Mouse (Mus musculus) forebrain, embryonic 15.5 days (tissue): ENCODE measurements around the gene Helb. TPM values are rescaled to one million over a fixed set of nuclear protein-coding genes. Genes with fewer than 3 reads are reported as not detected.
A peak's percentile ranks its signal among the peaks of the same experiment; 100 is the strongest.
"Not testable (repeated sequence)": the region's sequence is repeated elsewhere in the genome, so short reads cannot be mapped to it uniquely, and the experiment has no call there.

Source experiments
- ATAC-seq: fragments of 200-750 bp; cut with Nextera tagmentation; replicated peaks from 2 replicates; pipeline ENCODE4 v1.8.0; 2017; ENCODE audit warnings: mild to moderate bottlenecking, moderate TSS enrichment, moderate library complexity
- H3K27ac ChIP-seq: fragments of 300-500 bp; sonication (generic); replicated peaks from 2 replicates; pipeline ENCODE4 v1.5.1; 2015; ENCODE audit warnings: mild to moderate bottlenecking, inconsistent platforms
- H3K27me3 ChIP-seq: fragments of 300-500 bp; sonication (generic); 2 replicates; pipeline ENCODE4 v1.6.1; 2015; ENCODE audit warnings: inconsistent platforms
- H3K36me3 ChIP-seq: fragments of 300-500 bp; sonication (generic); 2 replicates; pipeline ENCODE4 v1.6.1; 2015; ENCODE audit warnings: mild to moderate bottlenecking, inconsistent platforms
- H3K4me1 ChIP-seq: fragments of 300-500 bp; sonication (generic); 2 replicates; pipeline ENCODE4 v1.6.1; 2015; ENCODE audit warnings: inconsistent platforms
- H3K4me2 ChIP-seq: fragments of 300-500 bp; sonication (generic); replicated peaks from 2 replicates; pipeline ENCODE4 v1.6.1; 2015; ENCODE audit warnings: mild to moderate bottlenecking, inconsistent platforms
- H3K4me3 ChIP-seq: fragments of 300-500 bp; sonication (generic); 2 replicates; pipeline ENCODE4 v1.5.1; 2015; ENCODE audit warnings: mild to moderate bottlenecking, inconsistent platforms
- H3K9ac ChIP-seq: fragments of 300-500 bp; sonication (generic); replicated peaks from 2 replicates; pipeline ENCODE4 v1.6.1; 2015; ENCODE audit warnings: mild to moderate bottlenecking, inconsistent platforms
- H3K9me3 ChIP-seq: fragments of 300-500 bp; sonication (generic); 2 replicates; pipeline ENCODE4 v1.6.1; 2016; ENCODE audit warnings: inconsistent platforms
- WGBS: fragments of 180-500 bp; shearing (Covaris S2); methylation state at CpG from one replicate; pipeline ENCODE4 v1.1.7; 2015; ENCODE audit warnings: mixed read lengths; 5-methylcytosine and 5-hydroxymethylcytosine counted together
- polyA plus RNA-seq: library from polyadenylated mRNA; unstranded; fragments of >200 nt; fragmentation: Nextera tagmentation; extraction: Ambion mirVana; gene quantifications from 2 replicates; pipeline ENCODE4 v1.2.1, GENCODE M21; 2015

The Helb gene
- polyA plus RNA-seq, 1 experiment from 2014 or later, result 4.1 TPM

DNA sequence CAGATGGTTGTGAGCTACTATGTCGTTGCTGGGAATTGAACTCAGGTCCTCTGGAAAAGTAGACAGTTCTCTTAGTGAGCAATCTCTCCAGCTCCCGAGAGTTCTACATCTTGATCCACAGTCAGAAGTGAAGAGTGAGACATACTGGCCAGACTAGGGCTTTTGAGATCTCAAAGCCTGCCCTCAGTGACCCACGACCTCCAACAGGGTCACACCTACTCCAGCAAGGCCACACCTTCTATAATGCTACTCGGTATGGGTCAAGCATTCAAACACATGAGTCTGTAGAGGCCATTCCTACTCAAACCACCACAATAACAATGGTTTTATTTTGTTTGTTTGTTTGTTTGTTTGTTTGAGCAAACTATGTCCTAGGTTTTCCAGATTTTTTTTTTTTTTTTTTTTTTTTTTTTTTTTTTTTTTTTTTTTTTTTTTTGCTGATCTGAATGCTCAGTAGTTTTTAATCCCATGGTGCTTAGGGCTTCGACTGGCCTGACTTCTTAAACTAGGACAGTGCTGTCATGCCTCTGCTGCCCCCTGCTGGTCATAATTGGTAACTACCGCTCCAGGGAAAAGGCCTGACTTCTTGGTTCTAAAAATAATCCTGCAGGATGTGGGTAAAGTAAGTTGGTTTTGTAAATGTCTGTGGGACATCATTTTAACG is 12.1 kb upstream of the Helb start:
- peak; percentile 61 for ATAC-seq
- Histone ChIP-seq H3K27ac (no peak overlapping the region), H3K9ac (no peak overlapping the region)

DNA sequence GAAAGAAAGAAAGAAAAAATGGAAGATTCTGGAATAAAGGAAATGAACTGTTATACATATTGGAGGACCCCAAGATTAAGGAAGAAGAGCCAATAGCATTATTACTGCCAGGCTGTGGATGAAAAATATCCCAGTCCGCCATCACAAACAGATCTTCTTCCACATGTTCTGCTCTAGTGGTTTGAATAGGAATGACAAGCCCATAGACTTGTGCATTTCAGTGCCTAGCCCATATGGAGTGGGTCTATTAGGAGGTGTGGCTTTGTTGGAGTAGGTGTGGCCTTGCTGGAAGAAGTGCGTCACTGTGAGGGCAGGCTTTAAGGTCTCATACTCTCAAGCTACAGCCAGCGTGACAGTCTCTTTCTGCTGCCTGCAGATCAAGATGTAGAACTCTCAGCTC is 10.9 kb upstream of the Helb start:
- Histone ChIP-seq H3K4me3 (no peak overlapping the region), H3K27me3 (no peaks in the 10 kb centered on the region), H3K9ac (no peak overlapping the region), H3K4me2 (no peak overlapping the region), H3K27ac (no peak overlapping the region), H3K9me3 (no peaks in the 10 kb centered on the region), H3K36me3 (no peaks in the 10 kb centered on the region), H3K4me1 (no peaks in the 10 kb centered on the region)
- whole genome bisulfite sequencing, result 97% methylated on average over 3 of the region's 3 CpGs
- no peak for ATAC-seq

More for the DNA sequence above, 12.1 kb upstream of the Helb start:
- H3K9me3 ChIP-seq, result no peaks in the 10 kb centered on the region
- no peak overlapping the region for H3K4me3 ChIP-seq
- H3K4me1 ChIP-seq, result no peaks in the 10 kb centered on the region
- 54% methylated on average over 7 of the region's 7 CpGs for WGBS
- no peak overlapping the region for H3K4me2 ChIP-seq
- no peaks in the 10 kb centered on the region for H3K27me3 ChIP-seq
- no peaks in the 10 kb centered on the region for H3K36me3 ChIP-seq

DNA sequence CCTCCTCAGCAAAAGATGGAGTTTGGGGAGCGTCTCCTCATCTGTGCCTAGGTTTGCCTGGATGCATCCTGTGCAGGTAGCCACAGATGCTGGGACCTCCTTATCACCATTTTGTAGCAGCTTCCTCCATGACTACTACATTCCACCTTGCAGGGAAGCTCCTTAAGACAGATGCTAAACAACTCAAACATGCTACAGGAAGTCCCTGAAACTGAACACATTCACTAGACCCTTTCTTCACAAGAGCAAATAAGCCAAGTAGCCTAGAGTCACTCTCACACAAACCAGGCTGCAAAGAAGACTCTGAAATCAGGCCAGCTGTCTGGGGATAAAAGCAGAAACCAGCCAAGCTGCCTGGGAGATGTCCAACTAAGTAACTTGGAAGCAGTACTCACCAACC is 2.5 kb upstream of the Helb start:
- H3K27me3 ChIP-seq, result no peaks in the 10 kb centered on the region
- no peaks in the 10 kb centered on the region for H3K36me3 ChIP-seq
- H3K4me2 ChIP-seq, result no peak overlapping the region
- no peaks in the 10 kb centered on the region for H3K9me3 ChIP-seq
- no peak overlapping the region for H3K4me3 ChIP-seq
- H3K27ac ChIP-seq, result no peak overlapping the region
- 97% methylated on average over 1 of the region's 1 CpGs for WGBS
- H3K9ac ChIP-seq, result no peak overlapping the region
- H3K4me1 ChIP-seq, result peaks cover 11% of the 10 kb centered on the region; the same call in 1 of the 2 replicates
- no peak for ATAC-seq

DNA sequence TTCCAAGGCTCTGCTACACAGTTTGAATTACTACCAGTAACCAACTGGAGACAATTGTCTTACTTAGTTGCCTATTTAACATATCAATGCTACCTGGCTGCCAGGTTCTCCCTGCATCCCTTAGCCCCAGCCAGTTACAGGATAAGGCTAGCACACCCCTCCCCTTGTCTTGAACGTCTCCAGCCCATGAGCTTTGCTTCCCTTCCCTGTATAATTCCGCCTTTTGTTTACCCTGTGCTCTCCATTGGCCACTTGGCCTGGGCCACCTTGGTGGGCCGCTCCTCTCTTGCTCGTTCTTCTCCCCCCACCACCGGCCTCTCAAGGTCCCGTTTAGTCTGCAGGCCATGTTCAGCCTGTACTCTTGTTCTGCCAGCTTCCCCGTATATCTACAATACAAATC is 1.7 kb upstream of the Helb start:
- Histone ChIP-seq H3K9ac (no peak overlapping the region), H3K27ac (no peak overlapping the region), H3K4me3 (no peak overlapping the region), H3K27me3 (no peaks in the 10 kb centered on the region), H3K9me3 (no peaks in the 10 kb centered on the region), H3K36me3 (no peaks in the 10 kb centered on the region), H3K4me2 (no peak overlapping the region), H3K4me1 (peaks cover 11% of the 10 kb centered on the region; the same call in 1 of the 2 replicates)
- 35% methylated on average over 7 of the region's 7 CpGs for WGBS
- ATAC-seq, result no peak

DNA sequence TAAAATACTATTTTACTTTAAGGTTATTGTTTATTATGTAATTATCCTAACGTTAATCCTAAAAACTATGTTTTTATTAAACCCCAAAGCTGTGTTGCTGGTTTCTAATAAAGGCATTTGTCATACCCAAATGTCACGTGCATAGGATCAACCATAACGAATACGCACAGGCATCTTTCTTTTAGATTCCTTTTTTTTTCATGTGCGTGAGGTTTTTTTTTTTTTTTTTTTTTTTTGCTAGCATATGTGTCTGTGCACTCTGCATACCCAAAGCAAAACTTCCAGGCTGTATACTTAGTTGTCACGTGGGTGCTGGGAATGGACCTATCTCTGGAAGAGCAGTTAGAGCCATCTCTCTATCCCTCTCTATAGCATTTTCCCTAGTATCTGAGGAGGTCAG is 1.2 kb upstream of the Helb start:
- H3K4me3 ChIP-seq, result no peak overlapping the region
- H3K36me3 ChIP-seq, result no peaks in the 10 kb centered on the region
- no peaks in the 10 kb centered on the region for H3K9me3 ChIP-seq
- H3K9ac ChIP-seq, result no peak overlapping the region
- 73% methylated on average over 6 of the region's 6 CpGs for WGBS
- H3K4me1 ChIP-seq, result peaks cover 11% of the 10 kb centered on the region; the same call in 1 of the 2 replicates
- no peaks in the 10 kb centered on the region for H3K27me3 ChIP-seq
- H3K4me2 ChIP-seq, result no peak overlapping the region
- H3K27ac ChIP-seq, result no peak overlapping the region
- no peak for ATAC-seq

DNA sequence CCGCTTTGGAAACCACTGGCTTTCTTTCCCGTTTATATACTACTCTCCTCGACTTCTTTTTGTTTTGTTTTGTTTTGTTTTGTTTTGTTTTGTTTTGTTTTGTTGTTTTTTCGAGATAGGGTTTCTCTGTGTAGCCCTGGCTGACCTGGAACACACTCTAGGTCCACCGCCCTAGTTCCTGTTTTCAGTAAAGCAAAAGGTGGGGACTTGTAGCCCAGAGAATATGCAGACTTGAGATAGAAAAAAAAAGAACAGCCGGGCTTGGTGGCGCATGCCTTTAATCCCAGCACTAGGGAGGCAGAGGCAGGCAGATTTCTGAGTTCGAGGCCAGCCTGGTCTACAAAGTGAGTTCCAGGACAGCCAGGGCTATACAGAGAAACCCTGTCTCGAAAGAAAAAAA is 695 bp upstream of the Helb start:
- not testable (repeated sequence) for H3K9ac ChIP-seq, H3K9me3 ChIP-seq, H3K27me3 ChIP-seq, H3K36me3 ChIP-seq, H3K27ac ChIP-seq, ATAC-seq
- peak overlapping the region; percentile 84; the same call in 1 of the 2 replicates for H3K4me3 ChIP-seq
- peaks cover 11% of the 10 kb centered on the region; the same call in 1 of the 2 replicates for H3K4me1 ChIP-seq
- 68% methylated on average over 9 of the region's 9 CpGs for WGBS
- H3K4me2 ChIP-seq, result peak overlapping the region; percentile 90

DNA sequence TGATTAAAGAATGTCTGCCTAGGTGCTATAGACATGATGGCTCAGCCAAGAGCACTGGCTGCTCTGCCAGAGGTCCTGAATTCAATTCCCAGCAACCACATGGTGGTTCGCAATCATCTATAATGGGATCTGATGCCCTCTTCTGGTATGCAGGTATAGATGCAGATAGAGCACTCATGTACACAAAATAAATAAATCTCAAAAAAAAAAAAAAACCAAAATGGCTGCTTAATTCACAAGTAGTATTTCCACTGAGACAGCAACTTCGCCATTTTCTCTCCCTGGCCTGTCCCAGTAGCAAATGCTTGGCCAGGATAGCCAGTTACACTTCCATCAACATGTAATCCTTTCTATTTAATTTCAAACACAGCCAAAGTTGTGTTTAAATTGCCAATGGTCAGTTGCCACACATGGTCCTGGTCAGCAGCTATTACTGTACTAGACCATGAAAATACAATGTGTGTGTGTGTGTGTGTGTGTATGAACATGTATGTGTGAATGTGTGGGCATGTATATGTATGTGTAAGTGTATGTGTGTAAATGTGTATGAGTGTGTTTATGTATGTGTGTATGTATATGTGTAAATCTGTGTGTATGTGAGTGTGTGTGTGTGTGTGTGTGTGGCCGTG is 982 bp downstream of the Helb start:
- Histone ChIP-seq H3K4me2 (peak overlapping the region; percentile 90), H3K4me1 (peaks cover 11% of the 10 kb centered on the region; the same call in 1 of the 2 replicates), H3K36me3 (no peaks in the 10 kb centered on the region), H3K9me3 (no peaks in the 10 kb centered on the region), H3K9ac (peak overlapping the region; percentile 70; the same call in 1 of the 2 replicates), H3K27me3 (no peaks in the 10 kb centered on the region), H3K4me3 (peak overlapping the region; percentile 84), H3K27ac (no peak overlapping the region)
- WGBS, result 72% methylated on average over 3 of the region's 3 CpGs
- ATAC-seq, result no peak

DNA sequence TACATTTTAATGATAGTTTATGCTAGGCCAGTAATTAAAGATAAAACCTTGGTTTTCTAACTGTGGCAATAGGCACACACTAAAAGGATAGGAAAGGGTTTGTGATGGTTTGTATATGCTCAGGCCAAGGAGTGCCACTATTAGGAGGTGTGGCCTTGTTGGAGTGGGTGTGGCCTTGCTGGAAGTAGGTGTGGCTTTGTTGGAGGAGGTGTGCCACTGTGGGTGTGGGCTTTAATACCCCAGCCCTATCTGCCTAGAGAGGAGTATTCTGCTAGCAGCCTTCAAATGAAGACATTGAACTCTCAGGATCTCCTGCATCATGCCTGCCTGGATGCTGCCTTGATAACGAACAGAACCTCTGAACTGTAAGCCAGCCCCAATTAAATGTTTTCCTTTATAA is 12.0 kb downstream of the Helb start:
- no peak overlapping the region for H3K27ac ChIP-seq
- WGBS, result 89% methylated on average over 1 of the region's 1 CpGs
- H3K36me3 ChIP-seq, result no peaks in the 10 kb centered on the region; the same call in 1 of the 2 replicates
- H3K9me3 ChIP-seq, result no peaks in the 10 kb centered on the region
- no peaks in the 10 kb centered on the region for H3K27me3 ChIP-seq
- no peak overlapping the region for H3K4me2 ChIP-seq
- H3K9ac ChIP-seq, result no peak overlapping the region
- ATAC-seq, result no peak
- H3K4me1 ChIP-seq, result no peaks in the 10 kb centered on the region
- H3K4me3 ChIP-seq, result no peak overlapping the region

DNA sequence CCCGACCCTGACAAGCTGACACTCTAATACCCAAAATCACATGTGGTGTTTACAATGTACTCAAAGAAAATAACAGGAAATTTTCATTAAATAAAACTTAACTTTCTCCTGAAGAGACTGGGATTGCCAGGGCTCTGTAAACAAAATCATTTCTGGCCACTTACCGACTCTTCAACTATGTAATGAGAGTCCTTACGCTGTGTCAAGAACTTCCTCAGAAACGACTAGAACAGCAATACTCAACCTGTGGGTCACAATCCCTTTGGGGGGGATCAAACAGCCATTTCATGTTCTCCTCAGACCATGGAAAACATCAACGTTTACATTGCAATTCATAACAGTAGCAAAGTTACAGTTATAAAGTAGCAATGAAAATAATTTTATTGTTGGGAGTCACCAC is 15.2 kb downstream of the Helb start:
- no peak overlapping the region for H3K4me3 ChIP-seq
- no peak overlapping the region for H3K27ac ChIP-seq
- H3K9ac ChIP-seq, result no peak overlapping the region
- no peaks in the 10 kb centered on the region for H3K4me1 ChIP-seq
- no peak for ATAC-seq
- H3K9me3 ChIP-seq, result no peaks in the 10 kb centered on the region
- no peak overlapping the region for H3K4me2 ChIP-seq
- H3K27me3 ChIP-seq, result no peaks in the 10 kb centered on the region
- 90% methylated on average over 5 of the region's 5 CpGs for WGBS
- H3K36me3 ChIP-seq, result peaks cover 6% of the 10 kb centered on the region; the same call in 1 of the 2 replicates

DNA sequence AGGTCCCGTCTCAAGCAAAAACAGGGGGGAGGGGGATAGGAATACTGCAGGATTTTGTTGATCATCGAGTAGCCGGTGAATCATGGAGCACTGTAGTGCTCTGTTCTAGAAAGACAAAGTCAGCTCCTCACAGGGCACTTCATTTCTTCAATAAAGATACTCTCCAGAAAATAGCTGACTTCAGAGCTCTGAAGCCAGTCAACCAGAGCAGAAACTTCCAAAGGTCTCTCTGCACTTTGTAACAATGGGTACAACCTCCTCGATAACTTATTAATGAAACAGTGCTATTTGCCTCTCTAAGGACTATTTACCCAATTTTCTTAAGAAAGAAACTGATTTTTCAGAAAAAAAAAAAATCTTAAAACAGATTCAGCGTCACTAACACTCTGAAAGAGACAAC is 17.1 kb downstream of the Helb start:
- Histone ChIP-seq H3K27me3 (no peaks in the 10 kb centered on the region), H3K27ac (no peak overlapping the region)
- 95% methylated on average over 5 of the region's 5 CpGs for WGBS

DNA sequence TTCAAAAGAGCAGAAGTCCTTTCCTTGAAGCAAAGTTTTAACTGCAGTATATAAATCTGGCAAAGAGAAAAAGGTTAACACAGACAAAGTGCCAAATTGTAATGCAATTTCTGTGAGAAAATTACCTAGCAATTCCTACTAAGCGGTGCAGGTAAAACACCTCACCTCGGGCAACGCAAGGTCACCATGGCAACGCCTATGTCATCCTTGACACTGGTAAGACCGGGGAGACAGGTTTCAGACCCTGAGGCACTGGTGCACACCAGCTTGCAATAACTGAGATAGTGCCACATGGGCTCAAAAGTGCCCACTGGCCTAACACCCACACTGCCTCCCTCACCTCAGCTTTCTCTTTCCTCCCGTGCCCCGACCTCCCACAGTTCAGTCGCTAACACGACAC is 17.7 kb downstream of the Helb start:
- Histone ChIP-seq H3K36me3 (peaks cover 6% of the 10 kb centered on the region; the same call in 1 of the 2 replicates), H3K9me3 (no peaks in the 10 kb centered on the region), H3K27ac (no peak overlapping the region), H3K4me2 (no peak overlapping the region), H3K9ac (no peak overlapping the region), H3K4me1 (no peaks in the 10 kb centered on the region), H3K27me3 (no peaks in the 10 kb centered on the region), H3K4me3 (no peak overlapping the region)
- WGBS, result 96% methylated on average over 9 of the region's 9 CpGs
- no peak for ATAC-seq

More for the DNA sequence above, 17.1 kb downstream of the Helb start:
- Histone ChIP-seq H3K9me3 (no peaks in the 10 kb centered on the region), H3K4me3 (no peak overlapping the region), H3K36me3 (peaks cover 6% of the 10 kb centered on the region; the same call in 1 of the 2 replicates), H3K4me1 (no peaks in the 10 kb centered on the region), H3K9ac (no peak overlapping the region), H3K4me2 (no peak overlapping the region)
- ATAC-seq, result no peak

DNA sequence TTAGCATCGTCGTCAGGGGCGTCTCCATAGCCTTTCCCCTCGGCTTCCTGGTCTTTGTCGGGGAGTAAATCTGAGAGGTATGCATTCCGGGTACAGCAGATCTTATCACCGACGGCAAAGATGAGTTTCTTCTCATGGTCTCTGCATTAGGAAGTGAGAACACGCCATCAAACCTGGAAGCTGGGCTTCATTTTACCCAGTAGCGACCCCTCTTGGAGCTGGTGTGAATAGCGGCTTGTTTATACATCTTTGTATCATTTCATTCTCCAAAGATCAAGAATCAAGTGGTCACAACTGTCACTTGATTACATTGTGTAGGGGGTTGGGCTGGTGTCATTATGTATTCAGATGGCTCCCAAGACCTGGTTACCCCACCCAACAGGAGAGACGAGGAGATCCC is 20.2 kb downstream of the Helb start:
- H3K4me2 ChIP-seq, result no peak overlapping the region
- H3K4me3 ChIP-seq, result no peak overlapping the region
- no peak overlapping the region for H3K27ac ChIP-seq
- H3K36me3 ChIP-seq, result peaks cover 9% of the 10 kb centered on the region; the same call in 1 of the 2 replicates
- H3K27me3 ChIP-seq, result no peaks in the 10 kb centered on the region
- H3K9me3 ChIP-seq, result no peaks in the 10 kb centered on the region
- WGBS, result 89% methylated on average over 12 of the region's 12 CpGs
- no peaks in the 10 kb centered on the region for H3K4me1 ChIP-seq
- no peak for ATAC-seq
- H3K9ac ChIP-seq, result no peak overlapping the region
